Mouse (Mus musculus): ENCODE measurements at regions not wholly inside any gene's neighbourhood (a gene's known extent, or its start where the extent isn't known, plus 50 kb on each side); places are given as distances from the start of the nearest gene placed in this dataset.
"Not testable (repeated sequence)": the region's sequence is repeated elsewhere in the genome, so short reads cannot be mapped to it uniquely, and the experiment has no call there.

- H3K4me2 ChIP-seq (ENCODE audit: low read depth, low read length, severe bottlenecking): no peak overlapping the region
- H3K27me3 ChIP-seq (ENCODE audit: control insufficient read depth, insufficient read depth, low read length): no peaks in the 10 kb centered on the region
- H3K4me3 ChIP-seq (ENCODE audit: low read depth, low read length): no peak overlapping the region
- no peaks in the 10 kb centered on the region for H3K9me3 ChIP-seq (ENCODE audit: control insufficient read depth, low read length)
- DNase-seq (ENCODE audit: low spot score): no peak
- no peak overlapping the region for H3K27ac ChIP-seq (ENCODE audit: low read depth, low read length)
- 83% methylated on average over 2 of the region's 2 CpGs for WGBS
- ATAC-seq (replicated peaks; ENCODE audit: low FRiP score): no peak
- H3K9ac ChIP-seq (ENCODE audit: low read length): no peak overlapping the region
- H3K4me1 ChIP-seq (replicated peaks; ENCODE audit: control insufficient read depth, insufficient read depth, low read length): no peaks in the 10 kb centered on the region
- H3K36me3 ChIP-seq (ENCODE audit: control insufficient read depth, insufficient read depth, low read length): no peaks in the 10 kb centered on the region
Measured at GRCm38 (mm10) chr15:9954941-9955340, 206.3 kb upstream of the Spef2 start.

GRCm38 (mm10) chr15:9974999-9975398 lies 202.0 kb upstream of the Prlr start:
- no peak for DNase-seq (ENCODE audit: low spot score)
- WGBS: 85% methylated on average over 4 of the region's 4 CpGs

DNA sequence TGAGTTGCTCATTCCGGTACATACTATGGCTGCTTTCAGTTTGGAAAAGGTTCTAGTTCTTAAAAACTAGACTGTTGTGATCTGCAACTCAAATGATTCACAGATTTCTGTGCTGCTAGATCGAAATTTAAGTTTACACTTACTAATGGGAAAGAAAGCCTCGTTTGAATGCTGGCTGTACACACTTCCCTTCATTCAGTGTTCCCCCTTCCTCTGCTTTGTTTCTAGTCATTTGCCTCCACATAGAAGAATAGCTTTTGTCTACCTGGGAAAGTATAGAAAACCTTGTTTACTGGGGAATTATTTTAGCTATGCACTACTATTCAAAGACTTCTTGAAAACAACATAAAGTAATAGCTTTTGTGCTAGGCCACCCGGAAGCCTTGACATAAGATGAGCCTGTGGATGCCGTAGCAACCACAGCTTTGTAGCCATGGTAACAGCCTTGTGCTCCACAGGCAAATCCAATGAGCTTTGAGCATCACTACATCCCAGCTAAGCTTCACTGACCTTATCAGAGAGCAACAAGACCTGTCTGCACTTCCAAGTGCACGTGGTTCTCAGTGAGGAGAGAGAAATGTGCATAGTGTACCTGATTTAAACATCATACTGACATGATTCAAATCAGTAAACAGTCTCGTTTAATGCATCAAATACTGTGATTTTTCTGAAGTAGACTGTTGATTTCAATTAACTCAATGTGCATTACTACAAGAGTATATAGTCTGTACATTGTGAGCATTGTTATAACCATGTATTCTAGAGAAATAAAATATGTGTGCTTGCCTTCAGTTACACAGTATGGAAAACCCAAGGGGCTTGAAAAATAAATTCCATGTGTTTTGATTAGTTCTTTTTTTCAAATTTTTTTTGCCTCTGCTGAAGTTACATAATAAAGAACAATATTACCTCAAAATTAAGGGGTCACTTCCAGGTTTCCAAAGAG lies 165.5 kb upstream of the Prlr start:
- ATAC-seq (replicated peaks; ENCODE audit: low FRiP score) (peak; percentile 96), DNase-seq (ENCODE audit: low spot score) (peak; percentile 50)
- Histone ChIP-seq H3K27me3 (ENCODE audit: control insufficient read depth, insufficient read depth, low read length) (no peaks in the 10 kb centered on the region), H3K4me2 (ENCODE audit: low read depth, low read length, severe bottlenecking) (no peak overlapping the region), H3K4me1 (replicated peaks; ENCODE audit: control insufficient read depth, insufficient read depth, low read length) (0 out of 2 replicates have a peak, but pooled peaks cover 3% of the 10 kb centered on the region), H3K4me3 (ENCODE audit: low read depth, low read length) (no peak overlapping the region), H3K9ac (ENCODE audit: low read length) (no peak overlapping the region), H3K36me3 (ENCODE audit: control insufficient read depth, insufficient read depth, low read length) (no peaks in the 10 kb centered on the region), H3K9me3 (ENCODE audit: control insufficient read depth, low read length) (no peaks in the 10 kb centered on the region), H3K27ac (ENCODE audit: low read depth, low read length) (no peak overlapping the region)
- 37% methylated on average over 7 of the region's 7 CpGs for WGBS

More at GRCm38 (mm10) chr15:9974999-9975398, 202.0 kb upstream of the Prlr start:
- Histone ChIP-seq H3K4me1 (replicated peaks; ENCODE audit: control insufficient read depth, insufficient read depth, low read length) (no peaks in the 10 kb centered on the region), H3K27ac (ENCODE audit: low read depth, low read length) (no peak overlapping the region), H3K9me3 (ENCODE audit: control insufficient read depth, low read length) (no peaks in the 10 kb centered on the region), H3K36me3 (ENCODE audit: control insufficient read depth, insufficient read depth, low read length) (no peaks in the 10 kb centered on the region), H3K4me2 (ENCODE audit: low read depth, low read length, severe bottlenecking) (no peak overlapping the region), H3K27me3 (ENCODE audit: control insufficient read depth, insufficient read depth, low read length) (no peaks in the 10 kb centered on the region), H3K9ac (ENCODE audit: low read length) (no peak overlapping the region), H3K4me3 (ENCODE audit: low read depth, low read length) (no peak overlapping the region)
- no peak for ATAC-seq (replicated peaks; ENCODE audit: low FRiP score)

DNA sequence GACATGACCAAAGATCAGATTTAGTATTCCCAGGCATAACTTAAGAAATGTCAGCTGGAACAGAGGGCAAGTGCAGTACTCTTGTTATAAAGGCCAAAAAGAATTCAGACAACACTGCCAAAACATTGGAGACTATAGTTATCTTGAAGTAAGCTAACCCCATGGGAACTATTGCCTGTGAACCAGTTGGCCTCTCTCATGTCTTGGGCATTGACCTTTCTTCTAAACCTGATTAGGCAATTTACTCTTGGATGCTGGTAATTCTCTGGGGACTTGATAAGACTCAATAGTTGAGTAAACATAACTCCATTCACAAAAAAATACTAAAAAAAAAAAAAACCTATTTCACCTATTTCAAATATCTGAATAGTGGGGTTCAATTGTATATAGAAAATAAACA lies 159.8 kb upstream of the Prlr start:
- no peaks in the 10 kb centered on the region for H3K27me3 ChIP-seq (ENCODE audit: control insufficient read depth, insufficient read depth, low read length)
- no peak for ATAC-seq (replicated peaks; ENCODE audit: low FRiP score)
- H3K36me3 ChIP-seq (ENCODE audit: control insufficient read depth, insufficient read depth, low read length): no peaks in the 10 kb centered on the region
- no peaks in the 10 kb centered on the region for H3K9me3 ChIP-seq (ENCODE audit: control insufficient read depth, low read length)
- no peak overlapping the region for H3K4me3 ChIP-seq (ENCODE audit: low read depth, low read length)
- no peak for DNase-seq (ENCODE audit: low spot score)
- no peaks in the 10 kb centered on the region for H3K4me1 ChIP-seq (replicated peaks; ENCODE audit: control insufficient read depth, insufficient read depth, low read length)
- no peak overlapping the region for H3K9ac ChIP-seq (ENCODE audit: low read length)
- H3K27ac ChIP-seq (ENCODE audit: low read depth, low read length): no peak overlapping the region
- no peak overlapping the region for H3K4me2 ChIP-seq (ENCODE audit: low read depth, low read length, severe bottlenecking)

GRCm38 (mm10) chr15:10029902-10030301 lies 147.1 kb upstream of the Prlr start:
- H3K9ac ChIP-seq (ENCODE audit: low read length): no peak overlapping the region
- no peak overlapping the region for H3K27ac ChIP-seq (ENCODE audit: low read depth, low read length)
- H3K4me2 ChIP-seq (ENCODE audit: low read depth, low read length, severe bottlenecking): no peak overlapping the region
- no peak overlapping the region for H3K4me3 ChIP-seq (ENCODE audit: low read depth, low read length)
- no peaks in the 10 kb centered on the region for H3K4me1 ChIP-seq (replicated peaks; ENCODE audit: control insufficient read depth, insufficient read depth, low read length)
- DNase-seq (ENCODE audit: low spot score): no peak
- H3K36me3 ChIP-seq (ENCODE audit: control insufficient read depth, insufficient read depth, low read length): no peaks in the 10 kb centered on the region
- ATAC-seq (replicated peaks; ENCODE audit: low FRiP score): no peak
- H3K27me3 ChIP-seq (ENCODE audit: control insufficient read depth, insufficient read depth, low read length): no peaks in the 10 kb centered on the region
- no peaks in the 10 kb centered on the region for H3K9me3 ChIP-seq (ENCODE audit: control insufficient read depth, low read length)
- WGBS: 87% methylated on average over 4 of the region's 4 CpGs

DNA sequence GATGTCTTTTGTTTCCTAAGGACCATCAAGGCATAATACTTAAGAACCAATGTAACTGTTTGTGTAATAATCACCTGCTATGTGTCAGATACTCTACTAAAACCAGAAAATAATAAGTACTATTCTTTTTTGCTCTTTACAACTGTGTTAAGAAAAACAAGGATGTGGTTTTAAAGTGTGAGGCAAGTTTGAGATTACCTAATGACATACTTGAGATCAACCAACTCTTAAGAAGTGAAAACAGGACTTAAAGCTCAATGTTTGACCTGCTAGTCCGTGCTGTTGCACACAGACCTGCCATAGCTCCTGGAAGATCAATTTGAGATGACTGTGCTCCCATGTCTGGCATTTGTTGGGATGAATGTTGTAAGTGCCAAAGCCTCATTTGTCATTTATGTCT lies 141.5 kb upstream of the Prlr start:
- Histone ChIP-seq H3K4me3 (ENCODE audit: low read depth, low read length) (no peak overlapping the region), H3K27ac (ENCODE audit: low read depth, low read length) (no peak overlapping the region), H3K9me3 (ENCODE audit: control insufficient read depth, low read length) (no peaks in the 10 kb centered on the region), H3K36me3 (ENCODE audit: control insufficient read depth, insufficient read depth, low read length) (no peaks in the 10 kb centered on the region), H3K4me2 (ENCODE audit: low read depth, low read length, severe bottlenecking) (no peak overlapping the region), H3K4me1 (replicated peaks; ENCODE audit: control insufficient read depth, insufficient read depth, low read length) (no peaks in the 10 kb centered on the region), H3K9ac (ENCODE audit: low read length) (no peak overlapping the region), H3K27me3 (ENCODE audit: control insufficient read depth, insufficient read depth, low read length) (no peaks in the 10 kb centered on the region)
- DNase-seq (ENCODE audit: low spot score) (no peak), ATAC-seq (replicated peaks; ENCODE audit: low FRiP score) (no peak)
- 82% methylated on average over 1 of the region's 1 CpGs for WGBS

DNA sequence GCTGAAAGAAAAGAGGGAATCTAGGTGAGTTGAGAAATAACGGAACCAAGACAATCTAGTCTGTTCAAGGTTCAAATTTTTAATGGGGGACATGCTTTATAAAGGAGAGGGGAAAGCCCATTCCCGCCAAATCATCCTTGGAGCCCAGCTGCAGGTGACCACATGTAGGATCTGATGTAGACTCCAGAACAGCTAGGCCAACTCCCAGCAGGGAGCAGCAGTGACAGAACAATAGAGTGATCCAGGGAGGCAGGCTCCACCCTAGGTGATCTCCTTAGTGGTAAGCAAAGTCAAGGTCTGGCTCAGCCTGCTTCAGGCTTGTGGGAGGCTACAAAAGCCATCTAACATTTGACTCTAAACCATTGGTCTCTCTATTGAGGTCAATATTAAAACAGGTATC lies 140.5 kb upstream of the Prlr start:
- WGBS: 75% methylated on average over 2 of the region's 2 CpGs
- H3K27ac ChIP-seq (ENCODE audit: low read depth, low read length); H3K36me3 ChIP-seq (ENCODE audit: control insufficient read depth, insufficient read depth, low read length); H3K9me3 ChIP-seq (ENCODE audit: control insufficient read depth, low read length); H3K27me3 ChIP-seq (ENCODE audit: control insufficient read depth, insufficient read depth, low read length); ATAC-seq (replicated peaks; ENCODE audit: low FRiP score); H3K4me1 ChIP-seq (replicated peaks; ENCODE audit: control insufficient read depth, insufficient read depth, low read length); H3K9ac ChIP-seq (ENCODE audit: low read length); H3K4me3 ChIP-seq (ENCODE audit: low read depth, low read length); H3K4me2 ChIP-seq (ENCODE audit: low read depth, low read length, severe bottlenecking); DNase-seq (ENCODE audit: low spot score): not testable (repeated sequence)

DNA sequence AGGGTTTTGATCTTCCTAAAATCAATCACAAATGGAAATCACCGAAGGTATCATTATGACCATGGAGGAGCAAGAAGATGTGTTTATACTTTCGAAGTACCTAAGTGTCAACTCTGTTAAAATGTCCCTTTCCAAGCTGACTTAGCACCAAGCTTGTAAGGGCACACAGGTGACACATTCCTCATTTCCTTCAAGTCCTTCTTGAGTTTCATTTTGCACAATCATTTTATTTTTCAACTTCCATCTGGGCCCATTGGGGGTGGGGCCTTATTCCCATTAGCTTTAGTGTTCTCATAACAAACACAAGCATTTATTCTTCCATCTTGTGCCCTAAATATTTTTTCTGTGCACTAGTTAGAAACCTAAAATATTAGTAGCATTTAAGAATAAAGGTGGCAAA lies 103.5 kb upstream of the Prlr start:
- ATAC-seq (replicated peaks; ENCODE audit: low FRiP score): no peak
- Histone ChIP-seq H3K9ac (ENCODE audit: low read length) (no peak overlapping the region), H3K36me3 (ENCODE audit: control insufficient read depth, insufficient read depth, low read length) (no peaks in the 10 kb centered on the region), H3K27me3 (ENCODE audit: control insufficient read depth, insufficient read depth, low read length) (no peaks in the 10 kb centered on the region), H3K4me3 (ENCODE audit: low read depth, low read length) (no peak overlapping the region), H3K9me3 (ENCODE audit: control insufficient read depth, low read length) (no peaks in the 10 kb centered on the region), H3K27ac (ENCODE audit: low read depth, low read length) (no peak overlapping the region), H3K4me1 (replicated peaks; ENCODE audit: control insufficient read depth, insufficient read depth, low read length) (no peaks in the 10 kb centered on the region), H3K4me2 (ENCODE audit: low read depth, low read length, severe bottlenecking) (no peak overlapping the region)
- DNase-seq (ENCODE audit: low spot score): no peak
- WGBS: 91% methylated on average over 2 of the region's 2 CpGs

GRCm38 (mm10) chr15:10074916-10075315 lies 102.1 kb upstream of the Prlr start:
- no peaks in the 10 kb centered on the region for H3K27me3 ChIP-seq (ENCODE audit: control insufficient read depth, insufficient read depth, low read length)
- no peak overlapping the region for H3K9ac ChIP-seq (ENCODE audit: low read length)
- no peaks in the 10 kb centered on the region for H3K9me3 ChIP-seq (ENCODE audit: control insufficient read depth, low read length)
- H3K36me3 ChIP-seq (ENCODE audit: control insufficient read depth, insufficient read depth, low read length): no peaks in the 10 kb centered on the region
- ATAC-seq (replicated peaks; ENCODE audit: low FRiP score): no peak
- no peak overlapping the region for H3K27ac ChIP-seq (ENCODE audit: low read depth, low read length)
- H3K4me1 ChIP-seq (replicated peaks; ENCODE audit: control insufficient read depth, insufficient read depth, low read length): no peaks in the 10 kb centered on the region
- H3K4me2 ChIP-seq (ENCODE audit: low read depth, low read length, severe bottlenecking): no peak overlapping the region
- WGBS: 81% methylated on average over 9 of the region's 9 CpGs
- H3K4me3 ChIP-seq (ENCODE audit: low read depth, low read length): no peak overlapping the region
- DNase-seq (ENCODE audit: low spot score): no peak
